Mouse (Mus musculus): ENCODE measurements around the gene Gm28308. TPM values are rescaled to one million over a fixed set of nuclear protein-coding genes. Genes with fewer than 3 reads are reported as not detected.
A peak's percentile ranks its signal among the peaks of the same experiment; 100 is the strongest.

Gm28308 gene
- polyA plus RNA-seq, 2 experiments: 1.1 to 3.2 TPM

- Histone ChIP-seq H3K4me3 (replicated peaks; ENCODE audit: low read length) (peak overlapping the region; percentile 76), H3K36me3 (ENCODE audit: control insufficient read depth, insufficient read depth, low read length) (no peaks in the 10 kb centered on the region), H3K9ac (ENCODE audit: low read depth, low read length, severe bottlenecking) (no peak overlapping the region), H3K4me1 (ENCODE audit: control insufficient read depth, insufficient read depth, low read length) (peaks cover 23% of the 10 kb centered on the region), H3K4me2 (replicated peaks; ENCODE audit: low read depth, low read length, severe bottlenecking) (peak overlapping the region; percentile 99), H3K9me3 (ENCODE audit: control insufficient read depth, low read length) (no peaks in the 10 kb centered on the region), H3K27ac (replicated peaks; ENCODE audit: low read depth, low read length) (no peak overlapping the region), H3K27me3 (ENCODE audit: control insufficient read depth, insufficient read depth, low read length) (peaks cover 90% of the 10 kb centered on the region)
- no peak for TF ChIP-seq POLR2A (IDR thresholded peaks at IDR 0.05; ENCODE audit: borderline replicate concordance, extremely low read depth, insufficient read depth, insufficient read length)
- no peak for DNase-seq (ENCODE audit: low spot score)
- under 1% methylated on average over 32 of the region's 32 CpGs for WGBS
- no peak; the same call in 1 of the 2 replicates for ATAC-seq (ENCODE audit: low FRiP score, low read depth)
These were observed 55.5 kb downstream of the Gm28308 start for GRCm38 (mm10) chr6:52157466-52158275.

GRCm38 (mm10) chr6:52156551-52157200, 56.5 kb downstream of the Gm28308 start:
- Histone ChIP-seq H3K27me3 (ENCODE audit: control insufficient read depth, insufficient read depth, low read length) (peaks cover 90% of the 10 kb centered on the region), H3K4me2 (replicated peaks; ENCODE audit: low read depth, low read length, severe bottlenecking) (no peak overlapping the region), H3K4me3 (replicated peaks; ENCODE audit: low read length) (0 out of 2 replicates have a peak overlapping the region, but pooled peaks have one; percentile 13), H3K4me1 (ENCODE audit: control insufficient read depth, insufficient read depth, low read length) (peaks cover 23% of the 10 kb centered on the region), H3K9ac (ENCODE audit: low read depth, low read length, severe bottlenecking) (no peak overlapping the region), H3K27ac (replicated peaks; ENCODE audit: low read depth, low read length) (no peak overlapping the region), H3K9me3 (ENCODE audit: control insufficient read depth, low read length) (no peaks in the 10 kb centered on the region), H3K36me3 (ENCODE audit: control insufficient read depth, insufficient read depth, low read length) (no peaks in the 10 kb centered on the region)
- WGBS: 5% methylated on average over 20 of the region's 20 CpGs
- DNase-seq (ENCODE audit: low spot score) (no peak), ATAC-seq (ENCODE audit: low FRiP score, low read depth) (no peak)
- no peak for TF ChIP-seq POLR2A (IDR thresholded peaks at IDR 0.05; ENCODE audit: borderline replicate concordance, extremely low read depth, insufficient read depth, insufficient read length)

GRCm38 (mm10) chr6:52155471-52155870, 57.7 kb downstream of the Gm28308 start:
- peaks cover 91% of the 10 kb centered on the region for H3K27me3 ChIP-seq (ENCODE audit: control insufficient read depth, insufficient read depth, low read length)
- ATAC-seq (ENCODE audit: low FRiP score, low read depth): no peak

GRCm38 (mm10) chr6:52154044-52154443, 59.1 kb downstream of the Gm28308 start:
- Histone ChIP-seq H3K27me3 (ENCODE audit: control insufficient read depth, insufficient read depth, low read length) (peaks cover 91% of the 10 kb centered on the region), H3K36me3 (ENCODE audit: control insufficient read depth, insufficient read depth, low read length) (no peaks in the 10 kb centered on the region), H3K4me2 (replicated peaks; ENCODE audit: low read depth, low read length, severe bottlenecking) (no peak overlapping the region), H3K4me3 (replicated peaks; ENCODE audit: low read length) (no peak overlapping the region), H3K27ac (replicated peaks; ENCODE audit: low read depth, low read length) (no peak overlapping the region), H3K4me1 (ENCODE audit: control insufficient read depth, insufficient read depth, low read length) (peaks cover 6% of the 10 kb centered on the region), H3K9me3 (ENCODE audit: control insufficient read depth, low read length) (no peaks in the 10 kb centered on the region), H3K9ac (ENCODE audit: low read depth, low read length, severe bottlenecking) (no peak overlapping the region)
- no peak for TF ChIP-seq POLR2A (IDR thresholded peaks at IDR 0.05; ENCODE audit: borderline replicate concordance, extremely low read depth, insufficient read depth, insufficient read length)
- WGBS: 26% methylated on average over 5 of the region's 5 CpGs
- ATAC-seq (ENCODE audit: low FRiP score, low read depth): no peak
- no peak for DNase-seq (ENCODE audit: low spot score)

More at GRCm38 (mm10) chr6:52155471-52155870, 57.7 kb downstream of the Gm28308 start:
- no peak for TF ChIP-seq POLR2A (IDR thresholded peaks at IDR 0.05; ENCODE audit: borderline replicate concordance, extremely low read depth, insufficient read depth, insufficient read length)
- H3K36me3 ChIP-seq (ENCODE audit: control insufficient read depth, insufficient read depth, low read length): no peaks in the 10 kb centered on the region
- no peak for DNase-seq (ENCODE audit: low spot score)
- peaks cover 15% of the 10 kb centered on the region for H3K4me1 ChIP-seq (ENCODE audit: control insufficient read depth, insufficient read depth, low read length)
- H3K4me2 ChIP-seq (replicated peaks; ENCODE audit: low read depth, low read length, severe bottlenecking): no peak overlapping the region
- 63% methylated on average over 3 of the region's 3 CpGs for WGBS
- no peaks in the 10 kb centered on the region for H3K9me3 ChIP-seq (ENCODE audit: control insufficient read depth, low read length)
- H3K27ac ChIP-seq (replicated peaks; ENCODE audit: low read depth, low read length): no peak overlapping the region
- no peak overlapping the region for H3K9ac ChIP-seq (ENCODE audit: low read depth, low read length, severe bottlenecking)
- no peak overlapping the region for H3K4me3 ChIP-seq (replicated peaks; ENCODE audit: low read length)

GRCm38 (mm10) chr6:52153270-52153669, 59.9 kb downstream of the Gm28308 start:
- 0 out of 2 replicates have a peak, but pooled peaks cover 3% of the 10 kb centered on the region for H3K4me1 ChIP-seq (ENCODE audit: control insufficient read depth, insufficient read depth, low read length)
- DNase-seq (ENCODE audit: low spot score): no peak
- TF ChIP-seq POLR2A (IDR thresholded peaks at IDR 0.05; ENCODE audit: borderline replicate concordance, extremely low read depth, insufficient read depth, insufficient read length): no peak

More at GRCm38 (mm10) chr6:52153270-52153669, 59.9 kb downstream of the Gm28308 start:
- no peaks in the 10 kb centered on the region for H3K9me3 ChIP-seq (ENCODE audit: control insufficient read depth, low read length)
- H3K27me3 ChIP-seq (ENCODE audit: control insufficient read depth, insufficient read depth, low read length): peaks cover 86% of the 10 kb centered on the region
- H3K9ac ChIP-seq (ENCODE audit: low read depth, low read length, severe bottlenecking): no peak overlapping the region
- no peak overlapping the region for H3K4me2 ChIP-seq (replicated peaks; ENCODE audit: low read depth, low read length, severe bottlenecking)
- no peak overlapping the region for H3K27ac ChIP-seq (replicated peaks; ENCODE audit: low read depth, low read length)
- 11% methylated on average over 6 of the region's 6 CpGs for WGBS
- ATAC-seq (ENCODE audit: low FRiP score, low read depth): no peak
- no peaks in the 10 kb centered on the region for H3K36me3 ChIP-seq (ENCODE audit: control insufficient read depth, insufficient read depth, low read length)
- no peak overlapping the region for H3K4me3 ChIP-seq (replicated peaks; ENCODE audit: low read length)
